Mouse (Mus musculus) cerebellum, adult 2 months (tissue): Measurements from ENCODE around the gene Srsy. TPM values are rescaled to one million over a fixed set of nuclear protein-coding genes. Genes with fewer than 3 reads are reported as not detected.
"Not testable (repeated sequence)": the region's sequence is repeated elsewhere in the genome, so short reads cannot be mapped to it uniquely, and the experiment has no call there.

Source experiments
- DNase-seq, 2 experiments: peaks; one replicate each; pipeline ENCODE4 v3.0.0; 2021
- H3K27ac ChIP-seq: fragments of 200-500 bp; 2 replicates; pipeline ENCODE4 v1.5.1; 2012; ENCODE audit warnings: low read length, control low read depth, inconsistent platforms; ENCODE audit not compliant: insufficient read depth
- H3K27me3 ChIP-seq: fragments of 200-500 bp; 2 replicates; pipeline ENCODE4 v1.6.1; 2012; ENCODE audit warnings: inconsistent platforms, mild to moderate bottlenecking, low read length, moderate library complexity; ENCODE audit not compliant: control insufficient read depth, insufficient read depth
- H3K4me1 ChIP-seq: fragments of 200-500 bp; 2 replicates; pipeline ENCODE4 v1.6.1; 2011; ENCODE audit warnings: low read length; ENCODE audit not compliant: control insufficient read depth, insufficient read depth
- H3K4me3 ChIP-seq: fragments of 200-500 bp; replicated peaks from 2 replicates; pipeline ENCODE3; 2011; ENCODE audit warnings: mild to moderate bottlenecking, low read depth, low read length, control low read depth; ENCODE audit not compliant: insufficient read depth
- WGBS: fragments of 180-500 bp; shearing (Covaris S2); methylation state at CpG from one replicate; pipeline ENCODE4 v1.1.7; 2018; 5-methylcytosine and 5-hydroxymethylcytosine counted together
- polyA plus RNA-seq: library from polyadenylated mRNA; depleted of rRNA; stranded (reverse); fragments of >200 nt; gene quantifications from 2 replicates; pipeline ENCODE4 v1.2.3, GENCODE M21; 2012; rRNA removed

Gene Srsy
- not detected in 2 replicates for polyA plus RNA-seq

- not testable (repeated sequence) for H3K4me1 ChIP-seq, H3K27ac ChIP-seq, DNase-seq, H3K27me3 ChIP-seq, H3K4me3 ChIP-seq
- no CpG with 5 or more reads among the region's 1 CpGs for WGBS
Measured at GRCm38 (mm10) chrY:17937230-17937629, at the start of gene Srsy. Srsy (minus strand) TSS chrY:17937330.

Other genes starting within 250 kb of the Srsy start
- gene Gm21904, start 91.1 kb downstream of the Srsy start, polyA plus RNA-seq: not detected in 2 replicates
- not detected in 2 replicates for gene Gm20772, start 62.6 kb downstream of the Srsy start, polyA plus RNA-seq
- not detected in 2 replicates for gene Gm20831, start 62.6 kb downstream of the Srsy start, polyA plus RNA-seq
- gene Gm21764, start 124.5 kb upstream of the Srsy start, polyA plus RNA-seq: not detected in 2 replicates
- not detected in 2 replicates for gene Ssty1, start 151.8 kb upstream of the Srsy start, polyA plus RNA-seq